Comparison of ENCODE assay signal across 12 mouse cellular contexts in genomic region chr1:40002129-40002727, GRCm38 (mm10).
DNase-seq lines count a peak whose midpoint lies in the region; ATAC-seq lines count a peak whose summit lies in the region.
"Had no signal": no experiment of that assay in that cellular context is flagged by ENCODE, and none has a peak within 500 bp of the region (broad histone marks: within the 10 kb centered on the region; RNA-seq: fewer than 3 reads in every experiment).

No protein-coding gene starts in this region.

- no peak for ATAC-seq in heart, embryonic 16.5 days (replicated peaks; ENCODE audit: extremely low read depth, insufficient read depth, low FRiP score)
- peak; percentile 47; the same call in 1 of the 2 replicates for ATAC-seq in intestine, embryonic 16.5 days
- no peak for ATAC-seq in forebrain, embryonic 14.5 days
- ATAC-seq: forebrain, embryonic 16.5 days had no signal

- H3K27me3 ChIP-seq in heart, embryonic 16.5 days (ENCODE audit: control insufficient read depth, insufficient read depth, low read length): no peaks in the 10 kb centered on the region
- no peaks in the 10 kb centered on the region for H3K27me3 ChIP-seq in intestine, embryonic 16.5 days (replicated peaks; ENCODE audit: control insufficient read depth, insufficient read depth, low read length)
- no peaks in the 10 kb centered on the region for H3K27me3 ChIP-seq in forebrain, embryonic 14.5 days (replicated peaks; ENCODE audit: control insufficient read depth, insufficient read depth, low read length)
- H3K27me3 ChIP-seq: kidney, embryonic 15.5 days; stomach, embryonic 15.5 days had no signal

- H3K9ac ChIP-seq in heart, embryonic 16.5 days (ENCODE audit: low read length): no peak overlapping the region
- no peak overlapping the region for H3K9ac ChIP-seq in intestine, embryonic 16.5 days (ENCODE audit: low read depth, low read length)
- H3K9ac ChIP-seq in forebrain, embryonic 14.5 days (ENCODE audit: low read length): no peak overlapping the region
- H3K9ac ChIP-seq: kidney, embryonic 15.5 days; stomach, embryonic 15.5 days had no signal

- H3K4me3 ChIP-seq in heart, embryonic 16.5 days (ENCODE audit: low read length): no peak overlapping the region
- no peak overlapping the region for H3K4me3 ChIP-seq in intestine, embryonic 16.5 days (ENCODE audit: low read length)
- no peak overlapping the region for H3K4me3 ChIP-seq in forebrain, embryonic 14.5 days (ENCODE audit: low read depth, low read length)
- H3K4me3 ChIP-seq: kidney, embryonic 15.5 days; myocyte; stomach, embryonic 15.5 days had no signal

- H3K4me2 ChIP-seq in heart, embryonic 16.5 days (ENCODE audit: low read depth, low read length): no peak overlapping the region
- H3K4me2 ChIP-seq in intestine, embryonic 16.5 days (ENCODE audit: low read depth, low read length): no peak overlapping the region
- no peak overlapping the region for H3K4me2 ChIP-seq in forebrain, embryonic 14.5 days (ENCODE audit: low read length)
- H3K4me2 ChIP-seq: kidney, embryonic 15.5 days; stomach, embryonic 15.5 days had no signal

- no peak for DNase-seq in heart, adult 18-20 months
- DNase-seq in B cell, adult 2 months: peak; percentile 31 to 45
- DNase-seq in R1 (ENCODE audit: low read depth, low spot score): peak; percentile 67
- no peak for DNase-seq in right cerebral cortex, postnatal 25 days
- DNase-seq in forebrain, embryonic 14.5 days (ENCODE audit: low spot score): no peak
- no peak for DNase-seq in layer of hippocampus, postnatal 25 days (ENCODE audit: extremely low spot score in 1 of 2, low spot score in 1 of 2)

- peaks cover 60% of the 10 kb centered on the region for H3K36me3 ChIP-seq in heart, embryonic 16.5 days (ENCODE audit: control insufficient read depth, insufficient read depth)
- H3K36me3 ChIP-seq in intestine, embryonic 16.5 days (ENCODE audit: control insufficient read depth, insufficient read depth, low read length): peaks cover 12% of the 10 kb centered on the region
- H3K36me3 ChIP-seq in forebrain, embryonic 14.5 days (ENCODE audit: control insufficient read depth, insufficient read depth, low read length): peaks cover 98% of the 10 kb centered on the region

- H3K9me3 ChIP-seq in heart, embryonic 16.5 days (replicated peaks; ENCODE audit: control insufficient read depth, low read length): no peaks in the 10 kb centered on the region
- H3K9me3 ChIP-seq in intestine, embryonic 16.5 days (ENCODE audit: control insufficient read depth, low read length): no peaks in the 10 kb centered on the region
- H3K9me3 ChIP-seq in forebrain, embryonic 14.5 days (replicated peaks; ENCODE audit: control insufficient read depth, low read length): no peaks in the 10 kb centered on the region
- H3K9me3 ChIP-seq: kidney, embryonic 15.5 days; stomach, embryonic 15.5 days had no signal

- 0 out of 2 replicates have a peak overlapping the region, but pooled peaks have one; percentile 23 for H3K27ac ChIP-seq in heart, embryonic 16.5 days (ENCODE audit: low read length)
- no peak overlapping the region for H3K27ac ChIP-seq in intestine, embryonic 16.5 days (ENCODE audit: low read length)
- no peak overlapping the region for H3K27ac ChIP-seq in forebrain, embryonic 14.5 days (ENCODE audit: low read depth, low read length)
- H3K27ac ChIP-seq: kidney, embryonic 15.5 days; stomach, embryonic 15.5 days had no signal

- no peaks in the 10 kb centered on the region for H3K4me1 ChIP-seq in heart, embryonic 16.5 days (ENCODE audit: control insufficient read depth, insufficient read depth, low read length)
- 0 out of 2 replicates have a peak, but pooled peaks cover 3% of the 10 kb centered on the region for H3K4me1 ChIP-seq in intestine, embryonic 16.5 days (ENCODE audit: control insufficient read depth, insufficient read depth, low read length)
- no peaks in the 10 kb centered on the region for H3K4me1 ChIP-seq in forebrain, embryonic 14.5 days (ENCODE audit: control insufficient read depth, insufficient read depth, low read length)
- H3K4me1 ChIP-seq: stomach, embryonic 15.5 days had no signal

- 76% methylated on average over 4 of the region's 4 CpGs for WGBS in heart, embryonic 16.5 days
- 71% methylated on average over 4 of the region's 4 CpGs for WGBS in intestine, embryonic 16.5 days
- 83% methylated on average over 4 of the region's 4 CpGs for WGBS in forebrain, embryonic 14.5 days

Comparison
In these comparisons a context has a peak if more than half of its experiments do, and no peak if none do; other contexts are left out.
1. DNase-seq: peak in B cell, adult 2 months (2 of 2) and R1 (single experiment); none in heart, adult 18-20 months (0 of 2), right cerebral cortex, postnatal 25 days (single experiment), forebrain, embryonic 14.5 days (single experiment) and layer of hippocampus, postnatal 25 days (0 of 2).